Mouse (Mus musculus) intestine, embryonic 16.5 days (tissue): ENCODE results near the gene Sp4. TPM values are rescaled to one million over a fixed set of nuclear protein-coding genes. Genes with fewer than 3 reads are reported as not detected.

Source experiments
- ATAC-seq: fragments of 200-750 bp; cut with Nextera tagmentation; 2 replicates; pipeline ENCODE4 v1.8.0; 2017; ENCODE audit warnings: moderate TSS enrichment, moderate library complexity
- H3K27ac ChIP-seq: fragments of 300-500 bp; sonication (generic); 2 replicates; pipeline ENCODE4 v1.5.1; 2014; ENCODE audit warnings: mild to moderate bottlenecking, low read length
- H3K27me3 ChIP-seq: fragments of 300-500 bp; sonication (generic); replicated peaks from 2 replicates; pipeline ENCODE4 v1.6.1; 2014; ENCODE audit warnings: low read length, control low read depth, mixed read lengths; ENCODE audit not compliant: control insufficient read depth, insufficient read depth
- H3K36me3 ChIP-seq: fragments of 300-500 bp; sonication (generic); 2 replicates; pipeline ENCODE4 v1.6.1; 2014; ENCODE audit warnings: low read length, control low read depth; ENCODE audit not compliant: control insufficient read depth, insufficient read depth
- H3K4me1 ChIP-seq: fragments of 300-500 bp; sonication (generic); 2 replicates; pipeline ENCODE4 v1.6.1; 2014; ENCODE audit warnings: low read length, control low read depth, mixed read lengths; ENCODE audit not compliant: control insufficient read depth, insufficient read depth
- H3K4me2 ChIP-seq: fragments of 300-500 bp; sonication (generic); 2 replicates; pipeline ENCODE4 v1.6.1; 2014; ENCODE audit warnings: low read depth, low read length, control low read depth
- H3K4me3 ChIP-seq: fragments of 300-500 bp; sonication (generic); 2 replicates; pipeline ENCODE4 v1.5.1; 2014; ENCODE audit warnings: mild to moderate bottlenecking, low read length
- H3K9ac ChIP-seq: fragments of 300-500 bp; sonication (generic); 2 replicates; pipeline ENCODE4 v1.6.1; 2014; ENCODE audit warnings: low read depth, low read length
- H3K9me3 ChIP-seq: fragments of 300-500 bp; sonication (generic); 2 replicates; pipeline ENCODE4 v1.6.1; 2016; ENCODE audit warnings: low read length, control low read depth; ENCODE audit not compliant: control insufficient read depth
- WGBS: fragments of 180-500 bp; shearing (Covaris S2); extraction: QIAGEN DNeasy Blood & Tissue Kit; methylation state at CpG from one replicate; pipeline ENCODE4 v1.1.7; 2014; 5-methylcytosine and 5-hydroxymethylcytosine counted together
- polyA plus RNA-seq: library from polyadenylated mRNA; unstranded; fragments of >200 nt; fragmentation: Nextera tagmentation; extraction: Ambion mirVana; gene quantifications from 2 replicates; pipeline ENCODE4 v1.2.1, GENCODE M21; 2015

The Sp4 gene
- 3.9 and 4.3 TPM in 2 replicates for polyA plus RNA-seq

DNA sequence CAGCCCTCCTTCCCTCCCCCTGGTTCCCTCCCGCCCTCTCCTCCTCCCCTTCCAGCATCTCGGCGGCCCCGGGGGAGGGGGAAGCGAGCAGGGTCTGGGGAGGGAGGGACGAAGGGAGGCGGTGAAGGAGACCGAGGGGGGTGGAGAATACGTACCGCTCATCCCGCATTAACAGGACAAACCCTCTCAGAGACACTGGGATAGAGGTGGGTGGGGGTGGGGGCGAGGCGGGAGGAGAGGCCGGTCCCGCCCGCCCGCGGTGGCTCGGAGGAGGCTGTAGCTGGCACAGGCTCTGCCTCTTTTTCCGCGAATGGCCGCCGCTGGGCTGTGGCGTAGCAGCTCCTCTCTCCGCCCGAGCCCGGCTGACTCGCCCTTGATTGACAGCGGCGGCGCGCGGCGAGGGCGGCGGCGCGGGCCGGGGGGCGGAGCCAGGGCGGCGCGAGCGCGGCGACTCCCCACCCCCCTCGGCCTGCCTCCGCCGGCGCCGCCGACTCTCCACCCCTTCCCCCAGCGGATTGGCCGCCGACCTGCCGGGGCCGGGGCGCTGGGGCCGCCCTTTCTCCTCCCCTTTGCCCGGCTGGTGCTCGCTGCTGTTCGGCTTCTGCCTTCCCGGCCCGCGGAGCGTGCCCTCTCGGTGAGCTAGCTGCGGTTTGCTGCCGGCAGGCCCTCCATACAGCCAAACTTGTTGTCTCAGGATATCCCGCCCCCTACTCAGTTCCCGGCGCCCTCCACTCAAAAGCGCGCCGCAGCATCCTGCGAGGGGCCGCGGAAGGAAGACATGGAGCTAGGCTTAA is at the start of gene Sp4:
TSS of gene Sp4 (minus strand) at position 369 of the 794 bp plus-strand sequence.
- Histone ChIP-seq H3K4me3 (peak within 1 kb of the TSS; percentile 95), H3K36me3 (no peaks in the 10 kb centered on the region), H3K27ac (peak within 1 kb of the TSS; percentile 97), H3K9ac (peak within 1 kb of the TSS; percentile 86), H3K4me2 (peak within 1 kb of the TSS; percentile 84), H3K9me3 (no peaks in the 10 kb centered on the region), H3K4me1 (peaks cover 15% of the 10 kb centered on the region), H3K27me3 (no peaks in the 10 kb centered on the region)
- peak; percentile 92 for ATAC-seq
- WGBS, result under 1% methylated on average over 51 of the region's 78 CpGs

DNA sequence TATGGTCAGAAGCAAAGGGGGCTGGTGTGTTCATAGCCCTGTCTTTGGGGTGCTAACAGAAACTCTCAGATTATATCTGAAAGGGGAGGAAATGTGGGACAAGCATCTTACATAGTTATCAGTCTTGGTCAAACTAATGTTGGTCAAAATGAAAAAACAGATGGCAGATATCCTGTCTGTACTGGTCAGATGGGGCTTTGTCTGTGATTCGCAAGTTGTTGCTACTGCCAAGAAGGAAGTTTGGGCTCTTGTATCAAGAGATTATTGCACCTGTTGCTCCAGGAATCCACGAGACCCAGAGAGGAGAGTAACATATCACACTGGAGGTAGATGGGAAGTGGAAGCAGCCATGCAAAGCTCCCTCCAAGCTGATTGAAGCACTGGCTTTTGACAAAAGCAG is 37.9 kb upstream of the Sp4 start:
- no peak for ATAC-seq
- Histone ChIP-seq H3K9me3 (no peaks in the 10 kb centered on the region), H3K36me3 (no peaks in the 10 kb centered on the region), H3K27me3 (no peaks in the 10 kb centered on the region), H3K4me3 (no peak overlapping the region), H3K27ac (no peak overlapping the region), H3K9ac (no peak overlapping the region), H3K4me1 (no peaks in the 10 kb centered on the region), H3K4me2 (no peak overlapping the region)
- WGBS, result 71% methylated on average over 2 of the region's 2 CpGs

DNA sequence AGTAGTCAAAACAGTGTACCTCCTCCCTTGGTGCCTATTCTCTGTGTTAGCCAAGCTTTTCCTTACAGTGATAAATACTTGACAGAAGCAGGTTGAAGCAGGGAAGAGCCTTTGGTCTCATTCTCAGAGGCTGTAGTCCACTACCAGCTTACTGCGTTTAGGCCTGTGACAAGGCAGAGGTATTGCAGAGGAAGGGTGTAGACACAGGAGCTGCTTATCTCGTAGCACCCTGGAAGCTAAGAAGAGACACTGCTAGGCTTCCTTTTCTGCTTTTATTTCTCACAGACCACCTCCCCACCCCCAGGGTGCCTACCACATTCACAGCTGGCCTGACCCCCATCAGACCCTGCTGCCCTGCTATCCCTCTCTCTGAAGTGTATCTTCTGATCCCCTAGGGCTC is 37.0 kb upstream of the Sp4 start:
- no peaks in the 10 kb centered on the region for H3K36me3 ChIP-seq
- 70% methylated on average over 2 of the region's 2 CpGs for WGBS
- H3K27me3 ChIP-seq, result no peaks in the 10 kb centered on the region
- H3K27ac ChIP-seq, result no peak overlapping the region
- no peaks in the 10 kb centered on the region for H3K9me3 ChIP-seq
- no peak overlapping the region for H3K9ac ChIP-seq
- no peak for ATAC-seq
- no peaks in the 10 kb centered on the region for H3K4me1 ChIP-seq
- H3K4me2 ChIP-seq, result no peak overlapping the region
- H3K4me3 ChIP-seq, result no peak overlapping the region

DNA sequence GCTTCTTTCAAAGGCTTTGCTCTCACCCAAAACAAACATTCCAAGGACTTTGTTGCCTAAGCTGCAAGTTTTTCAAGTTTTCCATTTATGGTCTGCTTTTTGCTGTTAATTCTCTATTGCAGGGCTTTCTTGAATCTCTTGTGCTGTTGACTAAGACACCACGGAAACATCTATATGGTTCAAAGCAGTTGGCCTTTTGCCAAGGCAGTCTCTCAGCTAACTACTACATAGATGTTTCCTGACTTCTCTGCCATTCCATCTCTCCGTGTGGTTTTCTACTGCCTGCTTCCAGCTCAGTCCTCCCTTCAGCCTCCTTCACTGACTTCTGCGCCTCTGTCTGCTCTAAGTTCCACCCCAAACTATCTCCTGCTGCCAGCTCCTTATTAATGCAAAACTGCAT is 36.1 kb upstream of the Sp4 start:
- H3K9ac ChIP-seq, result no peak overlapping the region
- no peak overlapping the region for H3K4me3 ChIP-seq
- H3K4me1 ChIP-seq, result no peaks in the 10 kb centered on the region
- no peaks in the 10 kb centered on the region for H3K36me3 ChIP-seq
- H3K27me3 ChIP-seq, result no peaks in the 10 kb centered on the region
- H3K9me3 ChIP-seq, result no peaks in the 10 kb centered on the region
- WGBS, result 62% methylated on average over 3 of the region's 3 CpGs
- no peak overlapping the region for H3K4me2 ChIP-seq
- ATAC-seq, result no peak
- H3K27ac ChIP-seq, result no peak overlapping the region

DNA sequence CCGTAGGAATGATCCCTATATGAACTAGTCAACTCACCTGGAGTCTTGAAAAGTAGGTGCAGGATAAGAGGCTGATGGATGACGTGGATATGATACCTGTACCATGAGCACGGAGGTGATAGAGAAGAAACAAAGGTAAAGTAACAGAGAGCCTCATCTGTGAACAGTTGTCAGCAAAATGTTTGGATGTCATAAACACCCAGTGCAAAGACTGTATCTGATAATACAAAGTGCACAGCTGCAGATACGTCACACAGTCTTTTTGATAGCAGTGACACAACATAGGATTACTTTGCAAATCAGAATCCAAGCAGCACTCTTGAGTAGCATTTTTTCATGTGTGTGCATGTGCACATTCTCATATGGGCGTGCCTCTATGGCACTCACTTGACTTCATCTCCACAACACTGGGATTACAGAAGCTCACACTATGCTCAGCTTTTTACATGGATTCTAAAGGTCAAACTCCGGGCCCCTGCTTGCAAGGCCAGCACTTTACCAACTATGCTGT is 27.6 kb upstream of the Sp4 start:
- H3K9me3 ChIP-seq, result no peaks in the 10 kb centered on the region
- H3K4me1 ChIP-seq, result no peaks in the 10 kb centered on the region
- no peak overlapping the region for H3K9ac ChIP-seq
- no peak overlapping the region for H3K27ac ChIP-seq
- H3K4me3 ChIP-seq, result no peak overlapping the region
- H3K36me3 ChIP-seq, result no peaks in the 10 kb centered on the region
- WGBS, result 80% methylated on average over 6 of the region's 6 CpGs
- no peak overlapping the region for H3K4me2 ChIP-seq
- no peaks in the 10 kb centered on the region for H3K27me3 ChIP-seq
- ATAC-seq, result 0 out of 2 replicates have a peak, but pooled peaks have one; percentile 53

DNA sequence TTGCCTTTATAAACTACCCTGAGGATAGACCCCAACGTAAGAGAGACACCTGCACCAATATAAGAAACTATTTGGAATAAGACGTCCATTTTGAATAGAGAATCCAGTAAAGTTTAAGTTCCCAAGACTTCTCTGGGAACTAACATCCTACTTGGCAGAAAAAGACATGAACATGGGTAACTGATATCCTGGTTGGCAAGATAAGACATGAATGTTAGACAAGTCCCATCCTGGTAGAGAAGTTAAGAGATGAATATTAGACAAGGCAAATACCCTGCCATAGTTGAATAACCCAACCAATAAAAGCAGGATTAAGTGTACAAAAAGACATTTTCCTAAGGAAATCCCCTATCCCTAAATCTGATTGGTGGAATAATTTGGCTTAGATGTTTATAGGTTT is 26.3 kb upstream of the Sp4 start:
- no peak overlapping the region for H3K9ac ChIP-seq
- no peaks in the 10 kb centered on the region for H3K9me3 ChIP-seq
- H3K27me3 ChIP-seq, result no peaks in the 10 kb centered on the region
- no peak overlapping the region for H3K4me2 ChIP-seq
- no peaks in the 10 kb centered on the region for H3K4me1 ChIP-seq
- H3K27ac ChIP-seq, result no peak overlapping the region
- no peak overlapping the region for H3K4me3 ChIP-seq
- ATAC-seq, result no peak
- no peaks in the 10 kb centered on the region for H3K36me3 ChIP-seq
- WGBS, result 87% methylated on average over 2 of the region's 2 CpGs

DNA sequence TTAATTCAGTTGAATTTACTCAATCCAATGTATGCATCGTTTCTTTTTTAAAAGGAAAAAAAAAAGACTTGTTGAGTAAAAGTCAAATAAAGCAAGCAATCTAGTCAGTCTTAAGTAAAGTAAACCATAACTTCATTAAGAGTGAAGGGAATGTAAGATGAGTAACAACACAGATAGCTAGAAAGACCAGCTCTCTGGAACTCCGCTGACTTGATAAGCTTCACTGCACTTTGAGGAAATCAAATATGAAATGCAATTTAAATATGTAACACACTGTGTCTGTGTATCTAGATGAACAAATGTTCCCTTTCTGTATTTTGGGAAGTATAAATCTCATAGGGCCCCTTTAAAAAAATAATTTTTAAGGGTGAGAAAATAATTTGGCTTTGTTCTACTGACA is 24.9 kb upstream of the Sp4 start:
- 95% methylated on average over 2 of the region's 2 CpGs for WGBS
- Histone ChIP-seq H3K36me3 (no peaks in the 10 kb centered on the region), H3K9me3 (no peaks in the 10 kb centered on the region), H3K9ac (no peak overlapping the region), H3K27ac (no peak overlapping the region), H3K4me1 (no peaks in the 10 kb centered on the region), H3K4me3 (no peak overlapping the region), H3K27me3 (no peaks in the 10 kb centered on the region), H3K4me2 (no peak overlapping the region)
- ATAC-seq, result no peak

DNA sequence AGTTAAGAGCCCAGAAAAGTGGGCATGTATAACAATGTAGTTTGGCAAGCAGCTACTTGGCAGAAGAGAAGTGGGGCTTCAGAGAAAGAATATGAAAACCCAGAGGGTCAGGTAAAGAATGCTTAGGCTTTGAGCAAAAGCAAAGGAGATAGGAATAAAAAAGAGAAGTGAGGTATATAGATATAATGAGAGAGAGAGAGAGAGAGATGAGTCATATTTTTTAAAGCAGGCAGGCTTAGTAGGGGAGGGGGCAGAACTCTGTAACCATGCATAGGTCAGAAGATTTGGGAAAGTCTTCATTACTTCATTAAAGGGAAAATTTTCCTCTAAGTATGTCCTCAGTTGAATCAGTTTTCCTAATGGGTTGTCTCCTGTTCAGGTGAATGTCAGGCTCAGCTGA is 18.8 kb upstream of the Sp4 start:
- H3K4me3 ChIP-seq, result no peak overlapping the region
- H3K27ac ChIP-seq, result no peak overlapping the region
- H3K4me1 ChIP-seq, result no peaks in the 10 kb centered on the region
- no peaks in the 10 kb centered on the region for H3K36me3 ChIP-seq
- no peak overlapping the region for H3K9ac ChIP-seq
- no peaks in the 10 kb centered on the region for H3K9me3 ChIP-seq
- no peak overlapping the region for H3K4me2 ChIP-seq
- no peaks in the 10 kb centered on the region for H3K27me3 ChIP-seq
- ATAC-seq, result no peak

DNA sequence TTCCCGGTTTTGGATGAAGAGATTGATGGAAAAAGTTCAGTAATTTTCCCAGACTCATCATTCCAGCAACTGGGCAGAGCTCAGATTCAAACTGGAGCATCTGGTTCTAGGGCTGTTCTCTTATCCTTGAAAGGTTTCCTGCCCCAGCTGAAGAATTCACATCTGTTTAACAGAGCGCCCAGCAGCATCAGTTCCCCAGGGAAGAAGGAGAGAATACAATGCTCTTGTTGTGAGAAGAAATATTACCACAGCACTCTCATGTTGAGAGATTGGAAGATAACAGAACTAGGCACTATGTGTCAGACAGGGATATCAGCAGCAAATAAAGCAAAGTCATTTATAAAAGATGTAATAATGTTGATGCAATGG is 13.2 kb upstream of the Sp4 start:
- no peaks in the 10 kb centered on the region for H3K27me3 ChIP-seq
- no peak overlapping the region for H3K4me2 ChIP-seq
- H3K27ac ChIP-seq, result no peak overlapping the region
- H3K4me1 ChIP-seq, result no peaks in the 10 kb centered on the region
- H3K36me3 ChIP-seq, result no peaks in the 10 kb centered on the region
- ATAC-seq, result no peak
- H3K9me3 ChIP-seq, result no peaks in the 10 kb centered on the region
- H3K4me3 ChIP-seq, result no peak overlapping the region
- no peak overlapping the region for H3K9ac ChIP-seq
- WGBS, result 50% methylated on average over 2 of the region's 2 CpGs
